Mouse (Mus musculus) urinary bladder, postnatal 14 days (tissue): ENCODE results near the gene Psmd3.
A peak's percentile ranks its signal among the peaks of the same experiment; 100 is the strongest.
"Not testable (repeated sequence)": the region's sequence is repeated elsewhere in the genome, so short reads cannot be mapped to it uniquely, and the experiment has no call there.

Source experiments
- DNase-seq: peaks from one replicate; pipeline ENCODE4 v3.0.0; 2021; ENCODE audit warnings: low spot score

Psmd3 gene

GRCm38 (mm10) chr11:98693201-98693600 is 10.8 kb downstream of the Psmd3 start:
- DNase-seq: no peak

- DNase-seq: no peak
Observed at GRCm38 (mm10) chr11:98693746-98694145, 11.4 kb downstream of the Psmd3 start.

- no peak for DNase-seq
Observed at GRCm38 (mm10) chr11:98694301-98694700, 11.9 kb downstream of the Psmd3 start.

GRCm38 (mm10) chr11:98695408-98695807 is 13.1 kb downstream of the Psmd3 start:
- no peak for DNase-seq

- no peak for DNase-seq
Observed at GRCm38 (mm10) chr11:98696454-98697216, 14.3 kb downstream of the Psmd3 start.

- DNase-seq: no peak
Observed at GRCm38 (mm10) chr11:98697225-98697624, 14.9 kb downstream of the Psmd3 start.

GRCm38 (mm10) chr11:98698849-98699640 is 16.7 kb downstream of the Psmd3 start:
- DNase-seq: no peak

- DNase-seq: peak; percentile 83
Observed at GRCm38 (mm10) chr11:98699911-98700310, 17.6 kb downstream of the Psmd3 start.

GRCm38 (mm10) chr11:98701213-98701670 is 18.9 kb downstream of the Psmd3 start, which contains the start of gene Csf3:
Csf3 (plus strand) TSS chr11:98701263.
- no peak for DNase-seq

- DNase-seq: no peak
Observed at GRCm38 (mm10) chr11:98702323-98702722, 20.0 kb downstream of the Psmd3 start.

GRCm38 (mm10) chr11:98705021-98705420 is 22.7 kb downstream of the Psmd3 start:
- no peak for DNase-seq

GRCm38 (mm10) chr11:98707401-98708281 is 25.3 kb downstream of the Psmd3 start:
- DNase-seq: peak; percentile 56

GRCm38 (mm10) chr11:98708282-98708956 is 26.1 kb downstream of the Psmd3 start:
- peak; percentile 52 for DNase-seq

- peak; percentile 83 for DNase-seq
Observed at GRCm38 (mm10) chr11:98709001-98709741, 26.8 kb downstream of the Psmd3 start.

GRCm38 (mm10) chr11:98710416-98711045 is 28.2 kb downstream of the Psmd3 start:
- peak; percentile 87 for DNase-seq

GRCm38 (mm10) chr11:98711046-98711434 is 28.7 kb downstream of the Psmd3 start:
- DNase-seq: no peak

- DNase-seq: not testable (repeated sequence)
Observed at GRCm38 (mm10) chr11:98712009-98712408, 29.7 kb downstream of the Psmd3 start.

- DNase-seq: no peak
Observed at GRCm38 (mm10) chr11:98713703-98714102, 31.3 kb downstream of the Psmd3 start.

- no peak for DNase-seq
Observed at GRCm38 (mm10) chr11:98715946-98716345, 33.6 kb downstream of the Psmd3 start.

GRCm38 (mm10) chr11:98717904-98718303 is 35.5 kb downstream of the Psmd3 start:
- peak; percentile 73 for DNase-seq
